Mouse (Mus musculus): Measurements from ENCODE around the gene Focad. TPM values are rescaled to one million over a fixed set of nuclear protein-coding genes. Genes with fewer than 3 reads are reported as not detected.

Focad gene
- total RNA-seq, 2 experiments from 2014 or later: 9.1 to 14.0 TPM

DNA sequence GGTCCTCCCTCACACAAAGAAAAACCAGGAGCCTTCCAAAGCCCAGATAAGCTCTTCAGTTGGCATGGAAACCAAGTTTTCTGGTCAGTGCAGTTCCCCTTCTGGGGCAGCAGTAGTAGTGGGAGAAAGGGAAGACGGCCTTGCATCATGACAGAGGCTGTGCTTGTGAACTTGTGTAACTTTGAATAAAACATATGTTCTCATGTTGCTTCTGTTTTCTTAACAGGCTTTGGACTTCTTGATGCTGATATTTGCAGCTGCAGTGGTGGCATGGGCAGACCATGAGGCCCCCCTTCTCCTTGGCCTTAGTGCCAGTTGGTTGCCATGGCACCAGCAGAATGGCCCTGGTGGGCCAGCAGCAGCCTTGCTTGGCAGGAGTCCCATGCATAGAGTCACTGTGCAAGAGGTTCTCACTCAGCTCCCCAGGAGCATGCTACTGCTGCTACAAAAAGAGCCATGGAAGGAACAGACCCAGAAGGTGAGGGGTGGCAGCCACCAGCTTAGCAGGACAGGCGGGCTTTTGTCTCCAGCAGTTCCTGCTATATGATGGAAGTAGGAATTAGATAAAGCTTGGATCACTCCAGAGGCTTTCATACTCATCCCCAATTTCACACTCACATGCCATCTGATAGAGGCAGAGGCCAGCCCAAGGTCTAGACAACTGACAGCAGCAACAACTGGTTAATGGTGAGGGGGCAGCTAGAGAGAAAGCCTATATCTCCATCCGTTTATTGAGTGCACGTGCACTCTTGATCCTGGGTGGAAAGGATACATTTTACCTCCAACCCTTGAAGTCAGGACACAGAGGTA is 312.7 kb downstream of the Focad start:
- Histone ChIP-seq H3K4me3 (no peak overlapping the region), H3K27ac (no peak overlapping the region)
- intact Hi-C loops (cut with DNase I): no loop called here
- DNase-seq: peak; percentile 24
- TF ChIP-seq CTCF (IDR thresholded peaks at IDR 0.05): no peak

DNA sequence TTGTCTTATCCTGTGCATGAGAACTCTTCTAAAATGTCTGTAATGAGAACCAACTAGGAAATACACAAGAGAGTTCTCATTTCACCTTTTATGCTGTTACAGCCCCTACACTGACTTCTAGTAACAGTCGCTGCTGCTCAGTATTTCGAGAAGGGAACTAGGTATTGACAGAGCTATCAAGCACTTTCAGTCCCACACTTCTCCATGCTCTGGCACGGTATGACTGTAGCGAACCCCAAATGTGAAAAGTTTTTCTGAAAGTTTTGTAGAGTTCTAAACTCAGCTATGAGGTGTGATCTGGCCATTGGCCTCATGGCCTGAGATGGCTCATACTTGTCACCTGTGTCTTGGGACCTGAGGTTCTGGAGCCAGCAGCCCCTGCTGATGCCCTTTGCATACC is 314.9 kb downstream of the Focad start:
- no peak overlapping the region for H3K27ac ChIP-seq
- no peak for DNase-seq
- H3K4me3 ChIP-seq: no peak overlapping the region
- intact Hi-C loops (cut with DNase I): no loop called here
- no peak for TF ChIP-seq CTCF (IDR thresholded peaks at IDR 0.05)

DNA sequence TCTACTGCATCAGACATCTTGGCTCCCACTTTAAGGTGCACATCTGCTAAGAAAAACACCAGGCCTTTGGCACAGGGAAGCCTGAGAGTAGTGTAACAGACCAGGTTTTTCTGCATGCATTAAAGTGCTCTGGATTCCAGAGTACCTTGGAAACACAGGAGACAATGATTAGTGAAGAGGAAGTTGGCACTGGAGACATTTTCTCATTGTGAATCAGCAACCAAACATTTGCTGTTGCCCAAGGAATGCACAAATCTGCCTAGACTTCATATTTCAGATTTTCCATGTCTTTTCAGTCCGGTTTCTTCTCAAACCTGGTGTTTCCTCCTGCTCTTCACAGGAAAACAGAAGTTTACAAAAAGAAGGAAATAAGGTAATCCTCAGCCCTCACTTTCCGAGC is 317.9 kb downstream of the Focad start:
- H3K27ac ChIP-seq: no peak overlapping the region
- DNase-seq: no peak
- TF ChIP-seq CTCF (IDR thresholded peaks at IDR 0.05): no peak
- intact Hi-C loops (cut with DNase I): no loop called here
- no peak overlapping the region for H3K4me3 ChIP-seq

DNA sequence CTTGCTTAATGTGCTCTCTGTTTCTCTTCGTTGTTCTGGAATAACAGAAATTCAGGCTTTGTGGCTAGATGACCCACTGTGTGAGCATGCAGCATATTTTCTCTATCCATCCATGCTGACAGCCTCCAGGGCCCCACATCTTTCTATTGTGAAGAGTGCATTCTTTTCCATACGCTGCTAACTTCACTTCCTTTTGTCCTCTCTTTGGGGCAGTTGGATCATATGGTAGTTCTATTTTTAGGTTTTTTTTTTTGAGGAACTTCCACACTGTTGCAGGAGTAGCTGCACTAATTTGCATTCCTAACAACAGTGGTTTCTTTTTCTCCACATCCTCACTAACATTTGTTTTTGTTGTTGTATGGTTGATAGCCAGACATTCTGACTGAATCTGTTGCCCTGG is 320.6 kb downstream of the Focad start:
- intact Hi-C loops (cut with DNase I): no loop called here
- Histone ChIP-seq H3K4me3 (no peak overlapping the region), H3K27ac (no peak overlapping the region)
- no peak for DNase-seq
- TF ChIP-seq CTCF (IDR thresholded peaks at IDR 0.05): no peak

DNA sequence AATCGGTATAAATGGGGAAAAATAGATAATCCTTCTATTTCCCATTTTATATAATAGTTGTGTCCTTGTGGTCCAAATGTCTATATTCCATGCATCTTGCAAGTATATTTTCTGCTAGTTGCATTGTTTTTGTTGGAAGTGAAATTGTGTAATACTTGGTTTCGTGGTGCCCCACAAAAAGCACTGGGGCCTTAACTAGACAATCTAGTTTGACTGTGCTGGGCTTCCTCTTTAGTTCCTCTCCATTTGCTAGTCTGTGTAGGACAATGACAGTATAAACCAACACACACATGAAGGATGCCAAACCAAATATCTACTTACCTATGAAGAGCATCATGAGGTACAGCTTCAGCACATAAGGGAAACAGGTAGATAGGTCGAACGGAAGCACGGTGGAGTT is 324.9 kb downstream of the Focad start:
- DNase-seq: no peak
- H3K27ac ChIP-seq: no peak overlapping the region
- H3K4me3 ChIP-seq: no peak overlapping the region
- intact Hi-C loops (cut with DNase I): no loop called here
- no peak for TF ChIP-seq CTCF (IDR thresholded peaks at IDR 0.05)

DNA sequence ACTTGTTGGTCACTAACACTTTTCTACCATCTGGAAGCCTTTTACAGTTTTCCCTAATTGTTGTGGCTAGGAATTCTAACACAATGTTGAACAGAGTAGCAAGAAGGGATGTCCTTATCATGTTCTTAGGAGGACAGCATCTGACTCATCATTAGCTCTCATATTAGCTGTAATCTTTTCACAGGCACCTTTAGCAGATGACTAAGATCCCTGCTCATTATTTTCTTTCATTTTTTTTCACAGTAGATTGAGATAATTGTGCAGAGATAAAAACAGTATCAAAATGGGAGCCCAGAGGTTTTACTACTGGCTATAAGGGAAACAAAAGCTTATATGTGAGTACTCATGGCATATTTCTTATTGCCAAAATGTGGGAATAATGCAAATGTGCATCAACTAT is 330.1 kb downstream of the Focad start:
- H3K4me3 ChIP-seq: no peak overlapping the region
- no peak overlapping the region for H3K27ac ChIP-seq
- intact Hi-C loops (cut with DNase I): no loop called here
- no peak for TF ChIP-seq CTCF (IDR thresholded peaks at IDR 0.05)
- DNase-seq: no peak

DNA sequence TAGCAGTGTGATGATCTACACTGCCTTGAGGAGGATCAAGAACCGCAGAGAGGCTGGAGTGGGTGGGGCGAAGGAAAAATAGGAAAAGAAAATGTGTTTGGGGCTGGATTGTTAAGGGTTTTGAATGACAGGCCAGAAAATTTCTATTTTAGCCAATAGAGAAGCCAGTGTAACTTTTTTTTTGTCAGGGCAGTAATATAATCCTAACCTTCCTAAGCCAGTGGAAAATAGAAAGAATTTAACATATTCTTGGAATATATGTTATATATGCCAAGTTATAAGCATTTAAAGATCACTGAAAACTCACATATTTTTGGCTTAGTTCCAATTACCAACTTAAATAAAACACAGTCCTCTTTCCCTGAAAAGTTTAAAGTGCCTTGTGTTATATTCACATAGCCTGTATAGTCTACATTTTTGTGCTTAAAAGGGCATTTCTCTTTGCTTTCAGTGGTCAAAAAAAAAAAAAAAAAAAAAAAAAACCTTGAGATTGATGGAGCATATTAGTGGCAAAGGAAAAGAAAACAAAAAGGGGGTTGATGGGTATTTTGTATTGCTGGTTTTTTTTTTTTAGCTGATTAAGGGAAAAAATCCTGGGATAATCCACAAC is 333.3 kb downstream of the Focad start:
- TF ChIP-seq CTCF (IDR thresholded peaks at IDR 0.05): no peak
- no peak for DNase-seq
- no peak overlapping the region for H3K4me3 ChIP-seq
- intact Hi-C loops (cut with DNase I): no loop called here
- no peak overlapping the region for H3K27ac ChIP-seq

DNA sequence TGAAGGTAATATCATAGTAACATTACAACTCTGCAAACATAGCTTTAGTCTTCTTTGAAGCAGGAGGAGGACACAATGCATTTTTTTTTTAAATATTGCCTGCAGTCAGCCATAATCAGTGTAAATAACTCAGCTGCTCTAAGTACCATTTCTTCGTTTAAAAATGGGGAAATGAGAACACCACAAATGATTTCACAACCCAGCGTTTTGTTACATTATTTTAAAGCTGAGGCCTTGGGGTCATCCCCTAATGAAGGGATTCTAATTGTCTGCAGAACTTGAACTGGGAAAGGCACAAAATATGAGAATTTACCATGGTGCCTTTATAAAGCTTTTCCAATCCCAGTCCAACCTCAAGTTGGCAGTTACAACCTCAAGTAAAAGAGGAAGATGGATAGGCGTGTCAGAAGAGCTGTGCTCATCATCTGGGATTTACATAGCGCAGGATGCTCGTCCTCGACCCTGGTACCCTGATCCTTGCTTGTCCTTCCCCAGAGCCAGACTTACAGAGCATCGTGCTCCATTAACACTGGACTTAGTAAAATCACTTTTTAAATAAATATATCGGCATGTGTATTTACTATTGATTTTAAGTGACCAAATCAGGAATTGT is 338.1 kb downstream of the Focad start:
- Histone ChIP-seq H3K27ac (no peak overlapping the region), H3K4me3 (no peak overlapping the region)
- no peak for DNase-seq
- no peak for TF ChIP-seq CTCF (IDR thresholded peaks at IDR 0.05)
- intact Hi-C loops (cut with DNase I): loop anchor here (10.0 kb wide), 1 partner anchor 82 kb away; no protein-coding TSS in a partner anchor

DNA sequence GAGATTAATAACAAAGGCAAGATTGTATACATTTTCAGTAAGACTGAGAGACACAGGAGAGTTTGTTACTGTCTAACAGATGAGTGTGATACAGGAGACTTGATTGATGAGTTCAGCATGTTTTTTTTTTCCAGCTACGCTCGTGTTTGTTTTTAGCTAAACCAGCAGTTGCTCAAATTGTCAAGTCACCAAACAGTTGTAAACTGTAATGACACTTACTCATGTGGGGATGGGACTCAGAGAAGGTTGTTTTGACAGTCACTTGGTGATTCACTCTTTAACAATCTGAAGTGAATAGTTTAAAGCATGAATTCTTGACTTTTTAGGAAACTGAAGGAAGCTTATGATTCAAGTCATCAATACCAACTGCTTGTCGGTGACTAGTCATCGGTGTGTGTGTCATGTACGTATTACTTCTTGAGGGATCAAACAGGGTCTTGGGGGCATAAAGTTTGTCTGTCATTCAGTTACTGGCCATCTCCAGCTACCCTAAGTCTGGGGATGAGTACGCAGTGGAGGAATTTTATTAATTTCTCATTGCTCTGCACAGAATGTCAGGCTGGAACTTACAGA is 342.2 kb downstream of the Focad start:
- intact Hi-C loops (cut with DNase I): loop anchor here (10.0 kb wide), 1 partner anchor 78 kb away; no protein-coding TSS in a partner anchor
- Histone ChIP-seq H3K4me3 (no peak overlapping the region), H3K27ac (no peak overlapping the region)
- TF ChIP-seq CTCF (IDR thresholded peaks at IDR 0.05): no peak
- DNase-seq: no peak

DNA sequence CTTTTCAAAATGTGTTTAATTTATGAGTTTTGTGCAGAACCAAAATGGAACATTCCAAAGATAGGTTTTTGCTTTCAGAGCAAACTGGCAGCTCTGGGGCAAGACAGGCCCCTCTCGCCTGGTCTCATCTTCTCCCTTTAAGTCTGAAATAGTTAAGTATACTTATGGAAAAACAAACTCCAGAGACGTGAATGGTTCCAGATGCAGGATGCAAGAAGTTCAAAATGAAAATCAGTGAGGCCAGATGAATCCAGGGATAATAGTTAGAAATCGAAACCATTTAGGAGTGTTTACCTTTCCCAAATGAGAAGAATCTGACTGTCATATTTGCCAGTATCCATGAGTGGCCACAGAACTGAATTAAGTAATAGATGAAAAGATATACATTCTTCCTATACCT is 342.7 kb downstream of the Focad start:
- no peak overlapping the region; the same call in 1 of the 2 replicates for H3K4me3 ChIP-seq
- no peak for DNase-seq
- intact Hi-C loops (cut with DNase I): loop anchor here (10.0 kb wide), 1 partner anchor 78 kb away; no protein-coding TSS in a partner anchor
- H3K27ac ChIP-seq: no peak overlapping the region
- TF ChIP-seq CTCF (IDR thresholded peaks at IDR 0.05): no peak

DNA sequence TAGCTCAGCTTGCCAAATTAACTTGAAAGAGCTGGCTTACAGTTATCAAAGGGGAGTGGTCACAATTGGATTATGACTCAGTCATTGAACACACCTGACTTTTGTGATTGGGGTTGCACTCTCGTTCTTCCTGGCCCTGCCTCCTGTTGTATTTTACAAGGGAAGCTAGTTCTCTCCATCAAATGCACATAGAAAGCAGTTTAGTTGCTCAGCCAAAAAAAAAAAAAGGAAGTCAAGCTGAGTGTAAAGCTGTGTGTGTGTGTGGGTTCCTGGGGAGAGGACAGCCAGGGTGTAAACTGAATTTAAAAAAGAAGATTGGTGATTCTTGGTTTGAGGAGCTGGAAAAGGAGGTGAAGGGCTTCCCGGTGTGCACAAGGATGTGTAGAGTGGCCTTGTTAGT is 343.5 kb downstream of the Focad start:
- intact Hi-C loops (cut with DNase I): loop anchor here (10.0 kb wide), 1 partner anchor 77 kb away; no protein-coding TSS in a partner anchor
- peak overlapping the region; percentile 64 for H3K4me3 ChIP-seq
- peak overlapping the region; percentile 81 for H3K27ac ChIP-seq
- no peak for TF ChIP-seq CTCF (IDR thresholded peaks at IDR 0.05)
- DNase-seq: no peak

DNA sequence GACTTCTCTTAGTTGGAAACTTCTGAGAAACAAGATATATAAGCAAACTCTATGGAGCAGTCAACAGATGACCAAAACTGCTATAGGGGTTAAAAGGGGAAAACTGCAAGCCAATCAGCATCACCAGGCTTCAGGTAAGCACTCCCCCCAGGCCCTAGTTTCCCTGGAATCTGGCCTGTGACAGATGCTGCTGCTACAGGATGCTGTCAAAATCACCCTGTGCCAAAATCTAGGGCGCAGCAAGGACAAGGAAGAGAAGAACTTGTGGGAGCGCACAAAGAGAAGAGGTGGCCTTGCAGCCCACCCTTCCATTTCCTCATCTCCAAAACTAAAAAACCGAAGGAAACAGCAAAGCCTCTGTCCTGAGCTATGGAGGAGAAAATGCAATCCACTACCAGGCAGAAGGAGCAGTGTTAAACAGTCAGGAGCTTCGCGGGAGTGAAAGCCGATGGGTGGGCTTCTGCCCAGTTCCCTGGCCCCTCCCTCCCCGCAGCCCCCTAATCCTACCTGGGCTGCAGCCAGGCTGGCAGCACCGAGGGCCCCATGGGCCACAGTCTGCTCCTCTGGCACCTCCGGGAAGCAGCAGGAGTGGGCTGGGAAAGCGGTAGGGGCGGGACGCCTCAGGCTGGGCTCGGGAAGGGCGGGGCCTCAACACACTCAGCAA is 344.0 kb downstream of the Focad start, which contains the start of gene Hacd4:
Gene Hacd4, minus strand, starts transcription at position 603 of the 664 bp plus-strand sequence.
- no peak for TF ChIP-seq CTCF (IDR thresholded peaks at IDR 0.05)
- intact Hi-C loops (cut with DNase I): loop anchor here (10.0 kb wide), 1 partner anchor 76 kb away; no protein-coding TSS in a partner anchor
- Histone ChIP-seq H3K4me3 (peak within 1 kb of the TSS; percentile 64), H3K27ac (peak within 1 kb of the TSS; percentile 81)
- DNase-seq: peak; percentile 73

Data from gastrocnemius, adult 2 months (tissue).